Mouse (Mus musculus) neural tube, embryonic 13.5 days (tissue): Measurements from ENCODE around the gene Hist1h4i. TPM values are rescaled to one million over a fixed set of nuclear protein-coding genes. Genes with fewer than 3 reads are reported as not detected.
"Not testable (repeated sequence)": the region's sequence is repeated elsewhere in the genome, so short reads cannot be mapped to it uniquely, and the experiment has no call there.

Source experiments
- ATAC-seq: fragments of 200-750 bp; cut with Nextera tagmentation; 2 replicates; pipeline ENCODE4 v1.8.0; 2017; ENCODE audit warnings: low read depth, mild to moderate bottlenecking, moderate TSS enrichment, moderate library complexity
- H3K27ac ChIP-seq: fragments of 300-500 bp; sonication (generic); replicated peaks from 2 replicates; pipeline ENCODE4 v1.5.1; 2015; ENCODE audit warnings: moderate library complexity, mild to moderate bottlenecking, inconsistent platforms
- H3K27me3 ChIP-seq: fragments of 300-500 bp; sonication (generic); 2 replicates; pipeline ENCODE4 v1.6.1; 2015; ENCODE audit warnings: mild to moderate bottlenecking, inconsistent platforms
- H3K36me3 ChIP-seq: fragments of 300-500 bp; sonication (generic); 2 replicates; pipeline ENCODE4 v1.6.1; 2015; ENCODE audit warnings: mild to moderate bottlenecking, inconsistent platforms
- H3K4me1 ChIP-seq: fragments of 300-500 bp; sonication (generic); replicated peaks from 2 replicates; pipeline ENCODE4 v1.6.1; 2015; ENCODE audit warnings: inconsistent platforms
- H3K4me2 ChIP-seq: fragments of 300-500 bp; sonication (generic); 2 replicates; pipeline ENCODE4 v1.6.1; 2015; ENCODE audit warnings: inconsistent platforms, mild to moderate bottlenecking, moderate library complexity
- H3K4me3 ChIP-seq: fragments of 300-500 bp; sonication (generic); 2 replicates; pipeline ENCODE4 v1.5.1; 2015; ENCODE audit warnings: mild to moderate bottlenecking, inconsistent platforms
- H3K9ac ChIP-seq: fragments of 300-500 bp; sonication (generic); 2 replicates; pipeline ENCODE4 v1.6.1; 2015; ENCODE audit warnings: moderate library complexity, mild to moderate bottlenecking, inconsistent platforms
- H3K9me3 ChIP-seq: fragments of 300-500 bp; sonication (generic); 2 replicates; pipeline ENCODE4 v1.6.1; 2016; ENCODE audit warnings: inconsistent platforms
- WGBS: fragments of 180-500 bp; shearing (Covaris S2); methylation state at CpG from one replicate; pipeline ENCODE4 v1.1.7; 2015; 5-methylcytosine and 5-hydroxymethylcytosine counted together
- polyA plus RNA-seq: library from polyadenylated mRNA; unstranded; fragments of >200 nt; fragmentation: Nextera tagmentation; extraction: Ambion mirVana; gene quantifications from 2 replicates; pipeline ENCODE4 v1.2.1, GENCODE M21; 2015

The Hist1h4i gene
- polyA plus RNA-seq, 1 experiment from 2014 or later: 10.1 TPM

GRCm38 (mm10) chr13:22035267-22036148 is 5.7 kb downstream of the Hist1h4i start, which contains the start of the genes Hist1h2ah and Hist1h2bk:
TSS of gene Hist1h2ah (minus strand) at chr13:22035568.
TSS of gene Hist1h2bk (plus strand) at chr13:22035870.
- WGBS: under 1% methylated on average over 26 of the region's 69 CpGs
- ATAC-seq: peak; percentile 98
- not testable (repeated sequence) for H3K9me3 ChIP-seq, H3K36me3 ChIP-seq, H3K27me3 ChIP-seq
- peak within 1 kb of the TSS; percentile 70 for H3K9ac ChIP-seq
- H3K4me3 ChIP-seq: peak within 1 kb of the TSS; percentile 42
- H3K27ac ChIP-seq: peak within 1 kb of the TSS; percentile 79
- peaks cover 26% of the 10 kb centered on the region for H3K4me1 ChIP-seq
- peak within 1 kb of the TSS; percentile 72 for H3K4me2 ChIP-seq

- WGBS: under 1% methylated on average over 14 of the region's 14 CpGs
- Histone ChIP-seq H3K4me3 (peak overlapping the region; percentile 42), H3K27me3 (no peaks in the 10 kb centered on the region), H3K9ac (peak overlapping the region; percentile 59), H3K27ac (peak overlapping the region; percentile 7), H3K4me2 (peak overlapping the region; percentile 72), H3K36me3 (no peaks in the 10 kb centered on the region), H3K4me1 (peaks cover 21% of the 10 kb centered on the region), H3K9me3 (no peaks in the 10 kb centered on the region)
- ATAC-seq: no peak
These were observed 6.5 kb downstream of the Hist1h4i start for GRCm38 (mm10) chr13:22034443-22035266.

DNA sequence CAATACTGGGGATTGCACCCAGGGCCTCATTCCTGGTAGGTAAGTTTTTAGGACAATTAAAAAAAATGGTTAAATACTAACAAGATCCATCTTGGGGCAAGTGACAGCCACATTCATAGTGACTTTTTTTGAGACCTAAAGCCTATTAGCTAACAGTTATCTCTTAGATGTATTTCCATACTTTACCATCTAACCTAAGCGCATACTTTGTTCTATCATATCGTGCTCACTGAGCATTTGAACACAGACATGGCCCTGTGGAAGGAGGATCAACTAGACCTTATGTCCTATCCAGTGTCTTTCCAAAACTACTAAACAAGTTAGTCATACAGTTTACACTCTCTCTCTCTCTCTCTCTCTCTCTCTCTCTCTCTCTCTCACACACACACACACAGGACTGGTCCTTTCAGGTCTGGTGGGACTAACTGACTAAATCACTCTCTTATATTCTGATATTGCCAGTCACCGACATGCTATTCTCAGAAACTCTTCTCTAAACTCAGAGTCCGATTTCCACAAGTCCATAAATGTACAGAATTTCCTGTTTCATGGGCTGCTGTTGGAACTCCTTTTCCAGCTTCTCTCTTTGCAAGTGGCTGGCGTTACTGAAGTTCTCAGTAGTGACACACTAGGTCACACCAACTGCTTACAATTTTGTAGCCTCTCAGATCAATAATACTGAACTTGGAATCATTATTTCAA is 7.3 kb downstream of the Hist1h4i start:
- H3K4me1 ChIP-seq: peaks cover 25% of the 10 kb centered on the region
- H3K36me3 ChIP-seq: no peaks in the 10 kb centered on the region
- no peaks in the 10 kb centered on the region for H3K27me3 ChIP-seq
- peak overlapping the region; percentile 42; the same call in 1 of the 2 replicates for H3K4me3 ChIP-seq
- no peaks in the 10 kb centered on the region for H3K9me3 ChIP-seq
- H3K4me2 ChIP-seq: peak overlapping the region; percentile 72
- H3K9ac ChIP-seq: peak overlapping the region; percentile 59; the same call in 1 of the 2 replicates
- no peak for ATAC-seq
- no peak overlapping the region for H3K27ac ChIP-seq
- 52% methylated on average over 5 of the region's 5 CpGs for WGBS

GRCm38 (mm10) chr13:22030493-22030892 is 10.7 kb downstream of the Hist1h4i start:
- no peaks in the 10 kb centered on the region for H3K36me3 ChIP-seq
- 17% methylated on average over 4 of the region's 4 CpGs for WGBS
- H3K4me3 ChIP-seq: no peak overlapping the region
- no peaks in the 10 kb centered on the region for H3K27me3 ChIP-seq
- no peak for ATAC-seq
- H3K9ac ChIP-seq: no peak overlapping the region
- H3K4me2 ChIP-seq: no peak overlapping the region
- peaks cover 27% of the 10 kb centered on the region for H3K4me1 ChIP-seq
- no peak overlapping the region for H3K27ac ChIP-seq
- H3K9me3 ChIP-seq: no peaks in the 10 kb centered on the region

GRCm38 (mm10) chr13:22029928-22030327 is 11.2 kb downstream of the Hist1h4i start:
- no peak overlapping the region for H3K27ac ChIP-seq
- no peak overlapping the region for H3K4me3 ChIP-seq
- WGBS: 25% methylated on average over 8 of the region's 8 CpGs
- H3K27me3 ChIP-seq: peaks cover under 1% of the 10 kb centered on the region; the same call in 1 of the 2 replicates
- no peak overlapping the region; the same call in 1 of the 2 replicates for H3K4me2 ChIP-seq
- ATAC-seq: no peak
- peaks cover 26% of the 10 kb centered on the region for H3K4me1 ChIP-seq
- H3K9me3 ChIP-seq: no peaks in the 10 kb centered on the region
- H3K36me3 ChIP-seq: no peaks in the 10 kb centered on the region
- H3K9ac ChIP-seq: peak overlapping the region; percentile 22; the same call in 1 of the 2 replicates

DNA sequence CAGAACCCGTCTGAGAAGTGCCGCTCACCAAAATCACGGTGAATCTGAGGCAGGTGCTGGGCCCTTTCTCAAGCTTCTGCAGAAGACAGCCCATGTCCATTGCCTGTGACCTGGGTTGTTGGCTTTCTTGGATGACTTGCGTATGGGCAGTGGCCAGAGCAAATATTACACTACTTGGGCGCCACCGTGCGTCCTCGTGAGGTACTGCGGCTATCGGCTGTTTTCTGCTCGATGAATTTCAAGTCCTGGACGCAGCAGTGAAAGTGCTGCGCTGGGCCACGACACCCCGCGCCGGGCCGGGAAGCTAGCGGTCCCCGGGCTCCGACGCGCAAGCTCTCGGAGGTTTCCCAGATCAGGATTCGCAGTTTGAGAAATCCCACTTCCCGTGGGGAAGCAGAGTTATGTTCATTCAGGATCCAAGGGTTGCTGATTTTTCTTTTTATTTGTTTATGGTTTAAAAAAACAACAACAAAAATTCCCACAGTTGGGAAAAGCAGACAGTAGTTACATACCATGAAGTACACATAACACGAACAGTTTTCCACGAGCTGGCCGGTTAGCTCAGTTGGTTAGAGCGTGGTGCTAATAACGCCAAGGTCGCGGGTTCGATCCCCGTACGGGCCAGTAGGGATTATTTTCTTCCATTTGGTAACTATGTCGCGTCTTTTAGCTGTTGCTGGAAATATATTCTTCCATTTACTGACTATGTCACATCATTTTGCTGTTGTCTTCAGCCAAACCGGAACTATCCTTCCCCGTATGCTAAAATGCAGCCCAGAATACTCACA is 12.3 kb downstream of the Hist1h4i start:
- H3K27ac ChIP-seq: peak overlapping the region; percentile 68
- H3K4me2 ChIP-seq: peak overlapping the region; percentile 62
- peak; percentile 64 for ATAC-seq
- H3K27me3 ChIP-seq: peaks cover 8% of the 10 kb centered on the region; the same call in 1 of the 2 replicates
- H3K4me3 ChIP-seq: peak overlapping the region; percentile 52
- under 1% methylated on average over 40 of the region's 40 CpGs for whole genome bisulfite sequencing
- H3K9me3 ChIP-seq: no peaks in the 10 kb centered on the region
- no peaks in the 10 kb centered on the region for H3K36me3 ChIP-seq
- H3K4me1 ChIP-seq: peaks cover 16% of the 10 kb centered on the region; the same call in 1 of the 2 replicates
- H3K9ac ChIP-seq: peak overlapping the region; percentile 74

- peak; percentile 61 for ATAC-seq
- Histone ChIP-seq H3K4me3 (peak overlapping the region; percentile 42), H3K4me1 (peaks cover 23% of the 10 kb centered on the region), H3K27me3 (peaks cover 19% of the 10 kb centered on the region), H3K4me2 (peak overlapping the region; percentile 60), H3K9ac (peak overlapping the region; percentile 65), H3K27ac (peak overlapping the region; percentile 25; the same call in 1 of the 2 replicates), H3K36me3 (no peaks in the 10 kb centered on the region), H3K9me3 (no peaks in the 10 kb centered on the region)
- 1% methylated on average over 35 of the region's 35 CpGs for WGBS
These were observed 14.8 kb downstream of the Hist1h4i start for GRCm38 (mm10) chr13:22026058-22027031.

GRCm38 (mm10) chr13:22022241-22022640 is 18.9 kb downstream of the Hist1h4i start:
- Histone ChIP-seq H3K4me1 (peaks cover 29% of the 10 kb centered on the region), H3K9ac (peak overlapping the region; percentile 13; the same call in 1 of the 2 replicates), H3K27me3 (peaks cover 59% of the 10 kb centered on the region), H3K4me3 (peak overlapping the region; percentile 40), H3K27ac (no peak overlapping the region), H3K4me2 (peak overlapping the region; percentile 66), H3K9me3 (no peaks in the 10 kb centered on the region), H3K36me3 (no peaks in the 10 kb centered on the region)
- under 1% methylated on average over 9 of the region's 9 CpGs for WGBS
- ATAC-seq: no peak

GRCm38 (mm10) chr13:22021581-22021980 is 19.6 kb downstream of the Hist1h4i start:
- peaks cover 27% of the 10 kb centered on the region for H3K4me1 ChIP-seq
- H3K9ac ChIP-seq: peak overlapping the region; percentile 50
- H3K36me3 ChIP-seq: no peaks in the 10 kb centered on the region
- H3K9me3 ChIP-seq: no peaks in the 10 kb centered on the region
- peak overlapping the region; percentile 66 for H3K4me2 ChIP-seq
- no peak for ATAC-seq
- WGBS: under 1% methylated on average over 11 of the region's 11 CpGs
- peak overlapping the region; percentile 40 for H3K4me3 ChIP-seq
- H3K27ac ChIP-seq: no peak overlapping the region
- peaks cover 66% of the 10 kb centered on the region for H3K27me3 ChIP-seq

- no peak for ATAC-seq
- H3K27me3 ChIP-seq: peaks cover 72% of the 10 kb centered on the region
These were observed 20.2 kb downstream of the Hist1h4i start for GRCm38 (mm10) chr13:22020901-22021339.

More at GRCm38 (mm10) chr13:22020901-22021339, 20.2 kb downstream of the Hist1h4i start:
- Histone ChIP-seq H3K4me2 (peak overlapping the region; percentile 66), H3K36me3 (no peaks in the 10 kb centered on the region), H3K9ac (0 out of 2 replicates have a peak overlapping the region, but pooled peaks have one; percentile 23), H3K9me3 (no peaks in the 10 kb centered on the region), H3K4me3 (peak overlapping the region; percentile 40), H3K27ac (no peak overlapping the region), H3K4me1 (peaks cover 24% of the 10 kb centered on the region)
- whole genome bisulfite sequencing: 0% methylated on average over 8 of the region's 8 CpGs
